Mouse (Mus musculus) liver, embryonic 16.5 days (tissue): Measurements from ENCODE around the gene Cox18. TPM values are rescaled to one million over a fixed set of nuclear protein-coding genes. Genes with fewer than 3 reads are reported as not detected.

Source experiments
- ATAC-seq: fragments of 200-750 bp; cut with Nextera tagmentation; 2 replicates; pipeline ENCODE4 v1.8.0; 2017; ENCODE audit warnings: low read depth, mild to moderate bottlenecking, moderate number of reproducible peaks, moderate library complexity
- H3K27ac ChIP-seq: fragments of 300-500 bp; sonication (generic); 2 replicates; pipeline ENCODE4 v1.5.1; 2014; ENCODE audit warnings: mild to moderate bottlenecking, low read length
- H3K27me3 ChIP-seq: fragments of 300-500 bp; sonication (generic); 2 replicates; pipeline ENCODE4 v1.6.1; 2014; ENCODE audit warnings: low read depth, low read length, mixed read lengths; ENCODE audit not compliant: control insufficient read depth, insufficient read depth
- H3K36me3 ChIP-seq: fragments of 300-500 bp; sonication (generic); 2 replicates; pipeline ENCODE4 v1.6.1; 2014; ENCODE audit warnings: mild to moderate bottlenecking; ENCODE audit not compliant: control insufficient read depth, insufficient read depth
- H3K4me1 ChIP-seq: fragments of 300-500 bp; sonication (generic); 2 replicates; pipeline ENCODE4 v1.6.1; 2014; ENCODE audit warnings: low read depth, low read length, mixed read lengths; ENCODE audit not compliant: control insufficient read depth
- H3K4me2 ChIP-seq: fragments of 300-500 bp; sonication (generic); 2 replicates; pipeline ENCODE4 v1.6.1; 2014; ENCODE audit warnings: low read depth, low read length, mixed read lengths
- H3K4me3 ChIP-seq: fragments of 300-500 bp; sonication (generic); 2 replicates; pipeline ENCODE4 v1.5.1; 2014; ENCODE audit warnings: low read depth, mild to moderate bottlenecking, low read length
- H3K9ac ChIP-seq: fragments of 300-500 bp; sonication (generic); 2 replicates; pipeline ENCODE4 v1.6.1; 2014; ENCODE audit warnings: low read depth, low read length
- H3K9me3 ChIP-seq: fragments of 300-500 bp; sonication (generic); replicated peaks from 2 replicates; pipeline ENCODE4 v1.6.1; 2016; ENCODE audit warnings: low read length; ENCODE audit not compliant: control insufficient read depth
- whole genome bisulfite sequencing: fragments of 180-500 bp; shearing (Covaris S2); extraction: QIAGEN DNeasy Blood & Tissue Kit; methylation state at CpG from one replicate; pipeline ENCODE4 v1.1.7; 2014; ENCODE audit not compliant: insufficient replicate concordance; 5-methylcytosine and 5-hydroxymethylcytosine counted together
- polyA plus RNA-seq: library from polyadenylated mRNA; unstranded; fragments of >200 nt; fragmentation: Nextera tagmentation; extraction: Ambion mirVana; gene quantifications from 2 replicates; pipeline ENCODE4 v1.2.1, GENCODE M21; 2015

The Cox18 gene
- polyA plus RNA-seq, 1 experiment from 2014 or later = 8.5 TPM

- no peak overlapping the region for H3K4me3 ChIP-seq
- H3K9ac ChIP-seq = no peak overlapping the region
- no peaks in the 10 kb centered on the region for H3K36me3 ChIP-seq
- 44% methylated on average over 16 of the region's 16 CpGs for WGBS
- no peak overlapping the region for H3K4me2 ChIP-seq
- no peak for ATAC-seq
- H3K9me3 ChIP-seq = no peaks in the 10 kb centered on the region
- H3K4me1 ChIP-seq = no peaks in the 10 kb centered on the region; the same call in 1 of the 2 replicates
- H3K27me3 ChIP-seq = no peaks in the 10 kb centered on the region
- H3K27ac ChIP-seq = no peak overlapping the region
These were observed 23.7 kb downstream of the Cox18 start for GRCm38 (mm10) chr5:90199922-90200632.

- H3K9ac ChIP-seq = no peak overlapping the region
- H3K27ac ChIP-seq = no peak overlapping the region
- no peak for ATAC-seq
- no peak overlapping the region for H3K4me2 ChIP-seq
- no peaks in the 10 kb centered on the region for H3K9me3 ChIP-seq
- WGBS = 21% methylated on average over 6 of the region's 6 CpGs
- H3K4me3 ChIP-seq = no peak overlapping the region
- no peaks in the 10 kb centered on the region for H3K27me3 ChIP-seq
- H3K4me1 ChIP-seq = no peaks in the 10 kb centered on the region
- no peaks in the 10 kb centered on the region for H3K36me3 ChIP-seq
These were observed 29.0 kb downstream of the Cox18 start for GRCm38 (mm10) chr5:90194831-90195230.

GRCm38 (mm10) chr5:90182782-90183181 lies 41.0 kb downstream of the Cox18 start:
- Histone ChIP-seq H3K9me3 (no peaks in the 10 kb centered on the region; the same call in 1 of the 2 replicates), H3K4me1 (no peaks in the 10 kb centered on the region), H3K27me3 (no peaks in the 10 kb centered on the region), H3K27ac (no peak overlapping the region), H3K4me2 (no peak overlapping the region), H3K9ac (no peak overlapping the region), H3K36me3 (no peaks in the 10 kb centered on the region), H3K4me3 (no peak overlapping the region)
- no peak for ATAC-seq
- 43% methylated on average over 5 of the region's 5 CpGs for WGBS

- ATAC-seq = no peak
- H3K27me3 ChIP-seq = no peaks in the 10 kb centered on the region
- H3K4me1 ChIP-seq = no peaks in the 10 kb centered on the region
- H3K9me3 ChIP-seq = no peaks in the 10 kb centered on the region
- H3K27ac ChIP-seq = no peak overlapping the region
- 73% methylated on average over 5 of the region's 5 CpGs for WGBS
- no peak overlapping the region for H3K4me3 ChIP-seq
- no peaks in the 10 kb centered on the region for H3K36me3 ChIP-seq
- H3K9ac ChIP-seq = no peak overlapping the region
- H3K4me2 ChIP-seq = no peak overlapping the region
These were observed 44.7 kb downstream of the Cox18 start for GRCm38 (mm10) chr5:90179094-90179493.

GRCm38 (mm10) chr5:90178116-90178515 lies 45.7 kb downstream of the Cox18 start:
- Histone ChIP-seq H3K9me3 (no peaks in the 10 kb centered on the region), H3K27ac (no peak overlapping the region), H3K4me2 (no peak overlapping the region), H3K27me3 (no peaks in the 10 kb centered on the region), H3K9ac (no peak overlapping the region), H3K4me3 (no peak overlapping the region), H3K4me1 (no peaks in the 10 kb centered on the region), H3K36me3 (no peaks in the 10 kb centered on the region)
- ATAC-seq = no peak
- 78% methylated on average over 1 of the region's 1 CpGs for WGBS

Other genes with a start within 250 kb of the Cox18 start
- gene Ankrd17, start 142.6 kb upstream of the Cox18 start, polyA plus RNA-seq = 7.8 and 8.2 TPM in 2 replicates
- gene Gm9958, start 143.2 kb upstream of the Cox18 start, polyA plus RNA-seq = 1.5 and 1.8 TPM in 2 replicates
- 7,404 and 8,768 TPM in 2 replicates for gene Alb, start 236.9 kb upstream of the Cox18 start, polyA plus RNA-seq